Mouse (Mus musculus) ES-E14 (cell line): ENCODE data around the gene Ep400. TPM values are rescaled to one million over a fixed set of nuclear protein-coding genes. Genes with fewer than 3 reads are reported as not detected.

Source experiments
- DNase-seq: peaks from one replicate; pipeline ENCODE4 v3.0.0-alpha.2; 2013; ENCODE audit warnings: low read depth, low spot score
- H3K27ac ChIP-seq: 2 replicates; pipeline ENCODE4 v1.5.1; 2012; ENCODE audit warnings: low read depth, mild to moderate bottlenecking, low read length, moderate library complexity, mixed read lengths; ENCODE audit not compliant: poor library complexity, insufficient read depth, severe bottlenecking
- H3K36me3 ChIP-seq: 2 replicates; pipeline ENCODE4 v1.6.1; 2012; ENCODE audit warnings: mild to moderate bottlenecking, low read length, moderate library complexity, mixed read lengths; ENCODE audit not compliant: control insufficient read depth, poor library complexity, insufficient read depth, severe bottlenecking
- H3K4me1 ChIP-seq, 2 experiments: fragments of 150-350 bp in 1 of 2; sonication (generic) in 1 of 2; 2 replicates each; pipeline ENCODE4 v1.6.1; 2012; ENCODE audit warnings: low read length in 2 of 2, mild to moderate bottlenecking in 1 of 2, mixed read lengths in 1 of 2; ENCODE audit not compliant: control insufficient read depth in 2 of 2, insufficient read depth in 2 of 2, poor library complexity in 1 of 2
- H3K4me3 ChIP-seq, 2 experiments: fragments of 150-350 bp in 1 of 2; sonication (generic) in 1 of 2; 2 replicates each; pipeline ENCODE4 v1.5.1; 2012; ENCODE audit warnings: low read length in 2 of 2, low read depth in 1 of 2, mild to moderate bottlenecking in 1 of 2, mixed read lengths in 1 of 2; ENCODE audit not compliant: insufficient read depth in 1 of 2, poor library complexity in 1 of 2, severe bottlenecking in 1 of 2
- H3K9ac ChIP-seq: 2 replicates; pipeline ENCODE4 v1.6.1; 2012; ENCODE audit warnings: low read depth, mild to moderate bottlenecking, low read length, mixed read lengths; ENCODE audit not compliant: poor library complexity, insufficient read depth, severe bottlenecking
- H3K9me3 ChIP-seq: fragments of 150-350 bp; sonication (generic); 2 replicates; pipeline ENCODE4 v1.6.1; 2012; ENCODE audit warnings: low read depth, mild to moderate bottlenecking, low read length; ENCODE audit not compliant: control insufficient read depth, insufficient read depth
- CHD2 ChIP-seq: IDR thresholded peaks from 2 replicates; pipeline ENCODE4 v1.6.1; 2014; ENCODE audit warnings: mild to moderate bottlenecking, low read depth, low read length, inconsistent platforms
- HCFC1 ChIP-seq: IDR thresholded peaks from 2 replicates; pipeline ENCODE4 v1.6.1; 2012; ENCODE audit warnings: low read length, inconsistent platforms, borderline replicate concordance; ENCODE audit not compliant: insufficient read depth
- MAFK ChIP-seq: IDR thresholded peaks from 2 replicates; pipeline ENCODE4 v1.6.1; 2014; ENCODE audit warnings: mild to moderate bottlenecking, low read depth, low read length, inconsistent platforms; ENCODE audit not compliant: insufficient read depth
- ZC3H11A ChIP-seq: IDR thresholded peaks from 2 replicates; pipeline ENCODE4 v1.6.1; 2012; ENCODE audit warnings: low read depth, mild to moderate bottlenecking, inconsistent platforms, low read length, borderline replicate concordance
- ZNF384 ChIP-seq: IDR thresholded peaks from 2 replicates; pipeline ENCODE4 v1.6.1; 2012; ENCODE audit warnings: low read depth, low read length, inconsistent platforms
- in situ Hi-C, 2 experiments: fragments of 600-800 bp; cut with MboI; formaldehyde crosslinking; loops; one replicate each; pipeline ENCODE4 v1.15.1; 2025; ENCODE audit warnings: low sequenced_read_pairs in 2 of 2, inconsistent platforms in 1 of 2; ENCODE audit not compliant: unreplicated experiment in 2 of 2
- total RNA-seq: library from RNA; depleted of rRNA; stranded (reverse); fragments of 300-350 nt; gene quantifications from 2 replicates; pipeline ENCODE4 v1.2.3, GENCODE M21; 2012

Gene Ep400
- total RNA-seq, 1 experiment, result 56.7 TPM

GRCm38 (mm10) chr5:110807453-110807852 lies 36.9 kb upstream of the Ep400 start:
- H3K9me3 ChIP-seq, result no peaks in the 10 kb centered on the region
- TF ChIP-seq CHD2 (no peak), MAFK (no peak), ZC3H11A (no peak), HCFC1 (no peak), ZNF384 (no peak)
- H3K36me3 ChIP-seq, result peaks cover 14% of the 10 kb centered on the region
- no peak for DNase-seq
- in situ Hi-C loops, result no loop called here
- H3K27ac ChIP-seq, result peak overlapping the region; percentile 95
- peak overlapping the region; percentile 85 for H3K9ac ChIP-seq
- peaks cover 16 to 18% of the 10 kb centered on the region in 2 experiments for H3K4me1 ChIP-seq
- H3K4me3 ChIP-seq, result peak overlapping the region; percentile 78 to 93

DNA sequence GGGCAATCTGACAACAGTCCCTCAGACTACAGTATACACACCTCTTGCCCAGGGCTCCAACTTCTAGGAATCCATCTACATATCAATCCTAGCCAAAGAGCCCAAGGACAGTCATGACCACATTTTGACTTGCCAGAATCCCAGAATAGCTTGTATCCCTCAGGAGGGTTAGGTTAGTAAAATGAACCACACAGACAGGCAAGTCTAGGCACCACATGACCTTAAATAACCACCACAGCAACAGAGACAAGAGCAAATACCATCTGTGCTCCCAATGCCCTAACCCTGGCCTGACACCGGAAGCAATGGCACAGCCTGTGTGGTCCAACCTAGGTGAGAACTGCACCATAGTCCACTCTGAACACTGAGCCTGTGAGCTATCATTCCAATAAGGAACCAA lies 36.2 kb upstream of the Ep400 start:
- peak overlapping the region; percentile 14; the same call in 1 of the 2 replicates for H3K9ac ChIP-seq
- peaks cover 22% of the 10 kb centered on the region for H3K36me3 ChIP-seq
- peak; percentile 63 for DNase-seq
- peaks cover 16 to 25% of the 10 kb centered on the region in 2 experiments for H3K4me1 ChIP-seq
- in situ Hi-C loops, result no loop called here
- no peak for TF ChIP-seq ZC3H11A
- TF ChIP-seq CHD2, result 0 out of 2 replicates have a peak, but pooled peaks have one; percentile 2
- peak overlapping the region; percentile 78 to 93; a peak in 3 of 4 replicates for H3K4me3 ChIP-seq
- no peaks in the 10 kb centered on the region for H3K9me3 ChIP-seq
- H3K27ac ChIP-seq, result peak overlapping the region; percentile 98

GRCm38 (mm10) chr5:110806154-110806553 lies 35.6 kb upstream of the Ep400 start:
- in situ Hi-C loops, result no loop called here

DNA sequence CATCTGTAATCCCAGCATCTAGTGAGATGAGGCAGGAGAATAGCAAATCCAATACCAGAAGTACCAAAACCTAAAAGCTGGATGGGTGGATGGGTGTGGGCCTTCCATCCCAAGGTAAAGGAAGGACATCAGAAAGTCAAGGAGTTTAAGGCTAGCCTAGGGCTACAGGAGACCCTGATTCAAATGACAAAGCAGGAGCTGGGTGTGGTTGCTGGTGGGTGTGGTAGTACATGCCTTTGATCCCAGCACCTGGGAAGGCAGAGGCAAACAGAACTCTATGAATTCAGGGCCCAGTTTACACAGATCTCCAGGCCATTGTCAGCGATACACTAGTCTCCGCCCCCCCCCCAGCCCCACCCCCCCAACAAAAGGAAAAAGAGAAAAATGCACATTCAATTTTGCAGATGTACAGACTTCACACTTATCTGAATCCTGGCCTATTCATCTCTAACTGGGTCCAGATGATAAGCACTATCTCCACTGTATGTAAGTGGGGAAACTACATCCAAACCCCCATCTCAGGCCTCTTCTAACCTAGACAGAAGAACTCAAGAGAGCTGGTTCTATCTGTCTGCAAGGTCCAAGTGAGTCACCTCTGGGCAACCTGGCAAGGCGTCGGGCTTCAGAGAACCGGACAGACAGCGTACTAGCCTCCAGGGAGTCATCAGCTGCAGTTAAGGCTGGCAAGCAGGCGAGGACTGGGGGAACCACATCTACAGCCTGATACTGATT lies 33.7 kb upstream of the Ep400 start:
- Histone ChIP-seq H3K4me3 (peak overlapping the region; percentile 36 to 45; a peak in 3 of 4 replicates), H3K9me3 (no peaks in the 10 kb centered on the region), H3K36me3 (peaks cover 47% of the 10 kb centered on the region), H3K9ac (peak overlapping the region; percentile 59), H3K27ac (peak overlapping the region; percentile 98), H3K4me1 (peaks cover 19 to 41% of the 10 kb centered on the region in 2 experiments)
- TF ChIP-seq HCFC1, result no peak
- DNase-seq, result peak; percentile 84
- in situ Hi-C loops, result no loop called here

More at GRCm38 (mm10) chr5:110806154-110806553, 35.6 kb upstream of the Ep400 start:
- Histone ChIP-seq H3K9ac (peak overlapping the region; percentile 51; the same call in 1 of the 2 replicates), H3K27ac (peak overlapping the region; percentile 98), H3K4me3 (peak overlapping the region; percentile 27 to 78), H3K36me3 (peaks cover 27% of the 10 kb centered on the region), H3K9me3 (no peaks in the 10 kb centered on the region), H3K4me1 (peaks cover 16 to 30% of the 10 kb centered on the region in 2 experiments)
- TF ChIP-seq ZNF384, result no peak
- 0 out of 2 replicates have a peak, but pooled peaks have one; percentile 36 for TF ChIP-seq CHD2
- peak; percentile 77 for DNase-seq

- no peak overlapping the region; the same call in 1 of the 2 replicates for H3K9ac ChIP-seq
- H3K4me1 ChIP-seq, result peaks cover 19 to 44% of the 10 kb centered on the region in 2 experiments
- no peaks in the 10 kb centered on the region for H3K9me3 ChIP-seq
- no peak for DNase-seq
- peaks cover 57% of the 10 kb centered on the region for H3K36me3 ChIP-seq
- TF ChIP-seq CHD2 (no peak), ZC3H11A (no peak), ZNF384 (no peak), MAFK (no peak), HCFC1 (no peak)
- in situ Hi-C loops, result no loop called here
- H3K4me3 ChIP-seq, result no peak overlapping the region
- peak overlapping the region; percentile 14; the same call in 1 of the 2 replicates for H3K27ac ChIP-seq
Observed at GRCm38 (mm10) chr5:110802809-110803208, 32.3 kb upstream of the Ep400 start.
